In the genomic region with DNA sequence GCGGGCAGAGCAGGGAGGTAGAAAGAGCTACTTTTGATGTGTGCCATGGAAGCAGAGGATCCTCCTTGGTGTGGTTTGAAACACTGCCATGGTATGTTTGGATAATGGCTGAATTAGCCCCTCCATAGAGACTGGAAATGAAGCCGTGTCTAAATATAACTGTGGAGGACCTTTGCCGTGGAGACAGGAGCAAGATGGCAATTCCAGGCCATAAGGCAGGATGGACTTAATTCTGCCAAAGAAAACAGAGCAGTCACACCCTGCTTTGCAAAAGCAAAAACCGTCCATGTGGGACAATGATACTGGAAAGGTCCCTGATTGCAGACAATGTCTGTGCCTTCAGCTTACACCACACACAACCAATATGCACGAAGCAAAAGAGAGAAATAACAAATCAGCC, we compare ENCODE assay signal across 31 mouse cellular contexts. TPM values are rescaled to one million over a fixed set of nuclear protein-coding genes. Genes with fewer than 3 reads are reported as not detected.
DNase-seq lines count a peak whose midpoint lies in the region; ATAC-seq and TF ChIP-seq lines count a peak whose summit lies in the region.
"Had no signal": no experiment of that assay in that cellular context is flagged by ENCODE, and none has a peak within 500 bp of the region (broad histone marks: within the 10 kb centered on the region; RNA-seq: fewer than 3 reads in every experiment).

No protein-coding gene starts in this region.

- H3K27ac ChIP-seq in liver, embryonic 13.5 days: 0 out of 2 replicates have a peak overlapping the region, but pooled peaks have one; percentile 73
- no peak overlapping the region for H3K27ac ChIP-seq in liver, postnatal 0 days (ENCODE audit: low read depth)
- peak overlapping the region; percentile 72 for H3K27ac ChIP-seq in heart, embryonic 10.5 days
- H3K27ac ChIP-seq: forebrain, embryonic 10.5 days; forebrain, embryonic 15.5 days; hindbrain, embryonic 14.5 days; left cerebral cortex, adult 2 months; limb, embryonic 12.5 days; macrophage; neural tube, embryonic 12.5 days; stomach, postnatal 0 days had no signal

- ATAC-seq in liver, embryonic 13.5 days (ENCODE audit: low read depth): no peak
- no peak for ATAC-seq in liver, postnatal 0 days
- ATAC-seq: CD4-positive, CD25-positive, alpha-beta regulatory T cell, adult 4 months; forebrain, embryonic 15.5 days; intestine, postnatal 0 days had no signal

- no peaks in the 10 kb centered on the region for H3K9me3 ChIP-seq in liver, embryonic 13.5 days (replicated peaks)
- H3K9me3 ChIP-seq in liver, postnatal 0 days (ENCODE audit: low read length): no peaks in the 10 kb centered on the region
- H3K9me3 ChIP-seq in heart, embryonic 10.5 days: no peaks in the 10 kb centered on the region
- H3K9me3 ChIP-seq: forebrain, embryonic 10.5 days; forebrain, embryonic 15.5 days; limb, embryonic 12.5 days; neural tube, embryonic 12.5 days had no signal

- no peaks in the 10 kb centered on the region for H3K79me2 ChIP-seq in myocyte (ENCODE audit: control insufficient read depth, insufficient read depth)

- no peak for TF ChIP-seq POLR2A in myocyte (IDR thresholded peaks at IDR 0.05; ENCODE audit: insufficient read length, low read depth)

- no peak overlapping the region for H3K4me3 ChIP-seq in liver, embryonic 13.5 days (replicated peaks)
- H3K4me3 ChIP-seq in liver, postnatal 0 days (ENCODE audit: low read depth, low read length): no peak overlapping the region
- no peak overlapping the region for H3K4me3 ChIP-seq in heart, embryonic 10.5 days
- no peak overlapping the region for H3K4me3 ChIP-seq in myocyte
- H3K4me3 ChIP-seq: forebrain, embryonic 10.5 days; forebrain, embryonic 15.5 days; left cerebral cortex, adult 2 months; limb, embryonic 12.5 days; neural tube, embryonic 12.5 days had no signal

- WGBS in liver, embryonic 13.5 days (ENCODE audit: insufficient replicate concordance): 73% methylated on average over 5 of the region's 5 CpGs
- 73% methylated on average over 5 of the region's 5 CpGs for WGBS in liver, postnatal 0 days (ENCODE audit: insufficient replicate concordance)
- 61% methylated on average over 5 of the region's 5 CpGs for WGBS in heart, embryonic 10.5 days

- H3K36me3 ChIP-seq in liver, embryonic 13.5 days: no peaks in the 10 kb centered on the region
- H3K36me3 ChIP-seq in liver, postnatal 0 days (replicated peaks; ENCODE audit: insufficient read depth, low read length): no peaks in the 10 kb centered on the region
- H3K36me3 ChIP-seq in heart, embryonic 10.5 days: no peaks in the 10 kb centered on the region
- H3K36me3 ChIP-seq in myocyte (ENCODE audit: control insufficient read depth, insufficient read depth): no peaks in the 10 kb centered on the region
- H3K36me3 ChIP-seq: forebrain, embryonic 10.5 days; forebrain, embryonic 15.5 days; limb, embryonic 12.5 days; neural tube, embryonic 12.5 days had no signal

- H3K4me1 ChIP-seq in liver, embryonic 13.5 days (replicated peaks): peaks cover 49% of the 10 kb centered on the region
- H3K4me1 ChIP-seq in liver, postnatal 0 days (ENCODE audit: insufficient read depth): peaks cover 8% of the 10 kb centered on the region
- peaks cover 40% of the 10 kb centered on the region for H3K4me1 ChIP-seq in heart, embryonic 10.5 days

- TF ChIP-seq CTCF in liver, postnatal 0 days (IDR thresholded peaks at IDR 0.05; ENCODE audit: low read depth): no peak

- no peak overlapping the region for H3ac ChIP-seq in myocyte (ENCODE audit: control insufficient read depth, insufficient read length)

- no peak overlapping the region for H3K9ac ChIP-seq in liver, embryonic 13.5 days
- H3K9ac ChIP-seq in liver, postnatal 0 days (replicated peaks): no peak overlapping the region
- H3K9ac ChIP-seq: forebrain, embryonic 15.5 days; hindbrain, embryonic 14.5 days; limb, embryonic 12.5 days; neural tube, embryonic 12.5 days had no signal

- no peak overlapping the region for H3K4me2 ChIP-seq in liver, embryonic 13.5 days
- H3K4me2 ChIP-seq in liver, postnatal 0 days (ENCODE audit: low read depth, low read length): no peak overlapping the region
- H3K4me2 ChIP-seq in myocyte (ENCODE audit: low read depth): peak overlapping the region; percentile 13
- H3K4me2 ChIP-seq: forebrain, embryonic 15.5 days; hindbrain, embryonic 14.5 days; limb, embryonic 12.5 days; liver, embryonic 11.5 days; neural tube, embryonic 12.5 days had no signal

- H3K27me3 ChIP-seq in liver, embryonic 13.5 days: peaks cover 53% of the 10 kb centered on the region
- H3K27me3 ChIP-seq in liver, postnatal 0 days (ENCODE audit: insufficient read depth, low read length): peaks cover 26% of the 10 kb centered on the region
- peaks cover 31% of the 10 kb centered on the region for H3K27me3 ChIP-seq in heart, embryonic 10.5 days (ENCODE audit: insufficient read depth, poor library complexity, severe bottlenecking)
- H3K27me3 ChIP-seq in myocyte (ENCODE audit: control insufficient read depth, insufficient read depth, insufficient read length): no peaks in the 10 kb centered on the region

- peak; percentile 22 to 67 for DNase-seq in heart, adult 18-20 months
- no peak for DNase-seq in heart, postnatal 36 days
- DNase-seq in liver, embryonic 13.5 days: no peak
- no peak for DNase-seq in liver, postnatal 0 days
- no peak for DNase-seq in heart, embryonic 10.5 days (ENCODE audit: low spot score)
- no peak for DNase-seq in urinary bladder, postnatal 14 days (ENCODE audit: low spot score)
- DNase-seq: adrenal gland, adult 2 months; adrenal gland, postnatal 36 days; cerebellum, adult 2 months; cerebellum, postnatal 14 days; kidney, adult 9 months; kidney, postnatal 14 days; lung, adult 2 months; lung, postnatal 10 days; midbrain, embryonic 14.5 days; right cerebral cortex, postnatal 4 days; thymus, adult 18-20 months; thymus, postnatal 25 days had no signal

- TF ChIP-seq EP300 in liver, postnatal 0 days (IDR thresholded peaks at IDR 0.05; ENCODE audit: low read depth): no peak

- intact Hi-C loops in heart, postnatal 36 days (cut with DNase I): loop anchor here (2.0 kb wide), 2 partner anchors 15 to 29 kb away; no protein-coding TSS in a partner anchor

TF ChIP-seq in myocyte, 11 proteins besides CTCF, POLR2A, EP300 and RAD21:
- TF ChIP-seq SRF (IDR thresholded peaks at IDR 0.05; ENCODE audit: control insufficient read depth, insufficient read length, low read depth) (no peak), E2F4 (IDR thresholded peaks at IDR 0.05; ENCODE audit: insufficient read depth) (no peak), USF1 (IDR thresholded peaks at IDR 0.05; ENCODE audit: low read depth) (no peak), TCF3 (IDR thresholded peaks at IDR 0.05; ENCODE audit: insufficient read length, low read depth) (no peak)
TF ChIP-seq in myocyte: peak in this region for 0.

RNA-seq across cellular contexts. Expression of gene Phospho1, which starts 30.1 kb away (rescaled TPM):
- 100 to 1,000 TPM; 165 to 174 TPM for total RNA-seq in heart, adult 18-20 months (2021)
- total RNA-seq in heart, postnatal 36 days (2021): 100 to 1,000 TPM; 174 to 180 TPM
- 5.2 and 6.2 TPM in 2 replicates for polyA plus RNA-seq in liver, embryonic 13.5 days (2015; fragmentation: Nextera tagmentation; extraction: Ambion mirVana)
- 1.9 and 2.0 TPM in 2 replicates for polyA plus RNA-seq in liver, postnatal 0 days (2015; fragmentation: Nextera tagmentation; extraction: Ambion mirVana)
- polyA plus RNA-seq in heart, embryonic 10.5 days (2016; fragmentation: Nextera tagmentation; extraction: Ambion mirVana): 0.31 and 0.42 TPM in 2 replicates
- 165 TPM for polyA plus RNA-seq in myocyte (2012; fragmentation: generic; extraction: Trizol)
- polyA plus RNA-seq: CD4-positive, CD25-positive, alpha-beta regulatory T cell, adult 4 months; embryonic facial prominence, embryonic 11.5 days; forebrain, embryonic 10.5 days; forebrain, embryonic 15.5 days; limb, embryonic 12.5 days; neural tube, embryonic 12.5 days had no signal

RNA-seq across cellular contexts. Expression of gene Gngt2, which starts 42.8 kb away (rescaled TPM):
- total RNA-seq in heart, adult 18-20 months (2021): 10 to 100 TPM; 19.2 to 22.1 TPM
- 10 to 100 TPM; 15.3 to 23.5 TPM for total RNA-seq in heart, postnatal 36 days (2021)
- polyA plus RNA-seq in liver, embryonic 13.5 days (2015; fragmentation: Nextera tagmentation; extraction: Ambion mirVana): 13.8 and 15.3 TPM in 2 replicates
- 30.2 and 32.2 TPM in 2 replicates for polyA plus RNA-seq in liver, postnatal 0 days (2015; fragmentation: Nextera tagmentation; extraction: Ambion mirVana)
- polyA plus RNA-seq in heart, embryonic 10.5 days (2016; fragmentation: Nextera tagmentation; extraction: Ambion mirVana): 43.2 and 60.8 TPM in 2 replicates
- polyA plus RNA-seq in myocyte (2012; fragmentation: generic; extraction: Trizol): 1.1 TPM

RNA-seq across cellular contexts. Expression of gene Abi3, which starts 48.1 kb away (rescaled TPM):
- 1 to 10 TPM; 9.2 to 9.9 TPM for total RNA-seq in heart, adult 18-20 months (2021)
- total RNA-seq in heart, postnatal 36 days (2021): 10 to 100 TPM in 1 of 2 experiments, 1 to 10 TPM in 1; 9.3 to 13.7 TPM
- polyA plus RNA-seq in liver, embryonic 13.5 days (2015; fragmentation: Nextera tagmentation; extraction: Ambion mirVana): 5.8 and 6.3 TPM in 2 replicates
- polyA plus RNA-seq in liver, postnatal 0 days (2015; fragmentation: Nextera tagmentation; extraction: Ambion mirVana): 9.8 and 10.2 TPM in 2 replicates
- polyA plus RNA-seq in heart, embryonic 10.5 days (2016; fragmentation: Nextera tagmentation; extraction: Ambion mirVana): 26.6 and 32.4 TPM in 2 replicates
- polyA plus RNA-seq in myocyte (2012; fragmentation: generic; extraction: Trizol): 1.5 TPM

Comparison
In these comparisons a context has a peak if more than half of its experiments do, and no peak if none do; other contexts are left out.
1. DNase-seq: peak in heart, adult 18-20 months (2 of 2); none in heart, postnatal 36 days (0 of 2), liver, embryonic 13.5 days (single experiment), liver, postnatal 0 days (single experiment), heart, embryonic 10.5 days (single experiment) and urinary bladder, postnatal 14 days (single experiment).
2. RNA of gene Phospho1, which starts 30.1 kb away (polyA plus RNA-seq): 165 TPM in myocyte (single experiment); 5.2 to 6.2 TPM in liver, embryonic 13.5 days, 1.9 to 2.0 TPM in liver, postnatal 0 days and 0.31 to 0.42 TPM in heart, embryonic 10.5 days; every median in the first group is over 10 times any median in the second.